Mouse (Mus musculus) liver, embryonic 13.5 days (tissue): ENCODE measurements around the gene Cda. TPM values are rescaled to one million over a fixed set of nuclear protein-coding genes. Genes with fewer than 3 reads are reported as not detected.

Experiments
- ATAC-seq: fragments of 200-750 bp; cut with Nextera tagmentation; 2 replicates; pipeline ENCODE4 v1.8.0; 2017; ENCODE audit warnings: low read depth, mild to moderate bottlenecking, moderate number of reproducible peaks, moderate library complexity
- DNase-seq: peaks from one replicate; pipeline ENCODE4 v3.0.0; 2022
- H3K27ac ChIP-seq: fragments of 300-500 bp; sonication (generic); 2 replicates; pipeline ENCODE4 v1.5.1; 2015; ENCODE audit warnings: moderate library complexity, mild to moderate bottlenecking, inconsistent platforms
- H3K27me3 ChIP-seq: fragments of 300-500 bp; sonication (generic); 2 replicates; pipeline ENCODE4 v1.6.1; 2015; ENCODE audit warnings: mild to moderate bottlenecking, inconsistent platforms
- H3K36me3 ChIP-seq: fragments of 300-500 bp; sonication (generic); 2 replicates; pipeline ENCODE4 v1.6.1; 2015; ENCODE audit warnings: mild to moderate bottlenecking, inconsistent platforms
- H3K4me1 ChIP-seq: fragments of 300-500 bp; sonication (generic); replicated peaks from 2 replicates; pipeline ENCODE4 v1.6.1; 2015; ENCODE audit warnings: inconsistent platforms
- H3K4me2 ChIP-seq: fragments of 300-500 bp; sonication (generic); 2 replicates; pipeline ENCODE4 v1.6.1; 2015; ENCODE audit warnings: inconsistent platforms, mild to moderate bottlenecking, moderate library complexity
- H3K4me3 ChIP-seq: fragments of 300-500 bp; sonication (generic); replicated peaks from 2 replicates; pipeline ENCODE4 v1.5.1; 2015; ENCODE audit warnings: mild to moderate bottlenecking, inconsistent platforms
- H3K9ac ChIP-seq: fragments of 300-500 bp; sonication (generic); 2 replicates; pipeline ENCODE4 v1.6.1; 2015; ENCODE audit warnings: mild to moderate bottlenecking, inconsistent platforms
- H3K9me3 ChIP-seq: fragments of 300-500 bp; sonication (generic); replicated peaks from 2 replicates; pipeline ENCODE4 v1.6.1; 2016; ENCODE audit warnings: inconsistent platforms
- WGBS: fragments of 180-500 bp; shearing (Covaris S2); methylation state at CpG from one replicate; pipeline ENCODE4 v1.1.7; 2015; ENCODE audit not compliant: insufficient replicate concordance; 5-methylcytosine and 5-hydroxymethylcytosine counted together
- polyA plus RNA-seq: library from polyadenylated mRNA; unstranded; fragments of >200 nt; fragmentation: Nextera tagmentation; extraction: Ambion mirVana; gene quantifications from 2 replicates; pipeline ENCODE4 v1.2.1, GENCODE M21; 2015

Gene Cda
- polyA plus RNA-seq, 1 experiment from 2014 or later, result 5.2 TPM

DNA sequence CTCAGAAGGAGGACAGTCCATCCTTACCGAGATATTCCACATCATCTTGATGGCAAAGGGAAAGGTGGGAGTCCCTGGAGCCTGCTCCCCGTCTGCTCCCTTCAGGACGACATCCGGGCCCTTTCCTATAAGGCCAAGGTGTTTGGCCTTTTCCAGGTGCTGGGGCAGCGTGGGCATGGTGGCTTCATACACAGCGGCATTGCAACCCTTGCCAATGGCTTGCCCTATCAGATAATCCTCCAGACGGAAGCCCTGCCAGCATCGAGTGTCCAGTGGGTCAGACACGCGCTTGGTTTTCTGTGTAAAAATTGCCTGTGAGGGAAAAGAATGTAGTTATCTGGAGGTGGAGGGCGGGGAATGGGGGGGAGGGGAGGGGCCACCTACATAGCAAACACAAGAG lies 47.1 kb downstream of the Cda start:
- Histone ChIP-seq H3K36me3 (peaks cover 23% of the 10 kb centered on the region), H3K9ac (no peak overlapping the region), H3K27me3 (no peaks in the 10 kb centered on the region), H3K9me3 (no peaks in the 10 kb centered on the region), H3K27ac (no peak overlapping the region), H3K4me1 (peaks cover 27% of the 10 kb centered on the region), H3K4me2 (no peak overlapping the region), H3K4me3 (no peak overlapping the region)
- ATAC-seq, result no peak
- 69% methylated on average over 11 of the region's 11 CpGs for WGBS
- no peak for DNase-seq

DNA sequence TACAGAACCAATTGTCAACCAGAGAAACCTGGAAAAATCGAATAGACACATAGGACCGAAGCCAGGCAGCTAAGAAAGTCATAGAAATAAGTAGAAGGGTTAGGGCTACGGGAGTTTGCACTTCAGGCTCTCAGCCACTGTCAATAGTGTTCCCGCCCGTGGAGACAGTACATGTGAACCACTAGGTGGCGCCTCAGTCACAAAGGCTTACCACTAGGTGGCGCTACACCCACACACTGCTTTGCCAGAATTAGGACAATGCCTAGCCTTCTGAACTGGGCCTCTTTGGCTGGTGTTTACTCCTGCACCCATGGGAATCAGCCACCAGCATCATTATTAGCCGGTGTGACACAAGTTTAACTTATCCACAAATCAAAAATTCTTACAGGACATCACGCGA lies 48.3 kb downstream of the Cda start:
- H3K4me3 ChIP-seq, result no peak overlapping the region
- no peak overlapping the region for H3K4me2 ChIP-seq
- H3K36me3 ChIP-seq, result peaks cover 35% of the 10 kb centered on the region
- no peak overlapping the region for H3K27ac ChIP-seq
- H3K27me3 ChIP-seq, result no peaks in the 10 kb centered on the region
- DNase-seq (peak; percentile 66), ATAC-seq (no peak; the same call in 1 of the 2 replicates)
- H3K4me1 ChIP-seq, result peaks cover 20% of the 10 kb centered on the region
- H3K9me3 ChIP-seq, result no peaks in the 10 kb centered on the region
- H3K9ac ChIP-seq, result no peak overlapping the region
- 26% methylated on average over 10 of the region's 10 CpGs for WGBS

DNA sequence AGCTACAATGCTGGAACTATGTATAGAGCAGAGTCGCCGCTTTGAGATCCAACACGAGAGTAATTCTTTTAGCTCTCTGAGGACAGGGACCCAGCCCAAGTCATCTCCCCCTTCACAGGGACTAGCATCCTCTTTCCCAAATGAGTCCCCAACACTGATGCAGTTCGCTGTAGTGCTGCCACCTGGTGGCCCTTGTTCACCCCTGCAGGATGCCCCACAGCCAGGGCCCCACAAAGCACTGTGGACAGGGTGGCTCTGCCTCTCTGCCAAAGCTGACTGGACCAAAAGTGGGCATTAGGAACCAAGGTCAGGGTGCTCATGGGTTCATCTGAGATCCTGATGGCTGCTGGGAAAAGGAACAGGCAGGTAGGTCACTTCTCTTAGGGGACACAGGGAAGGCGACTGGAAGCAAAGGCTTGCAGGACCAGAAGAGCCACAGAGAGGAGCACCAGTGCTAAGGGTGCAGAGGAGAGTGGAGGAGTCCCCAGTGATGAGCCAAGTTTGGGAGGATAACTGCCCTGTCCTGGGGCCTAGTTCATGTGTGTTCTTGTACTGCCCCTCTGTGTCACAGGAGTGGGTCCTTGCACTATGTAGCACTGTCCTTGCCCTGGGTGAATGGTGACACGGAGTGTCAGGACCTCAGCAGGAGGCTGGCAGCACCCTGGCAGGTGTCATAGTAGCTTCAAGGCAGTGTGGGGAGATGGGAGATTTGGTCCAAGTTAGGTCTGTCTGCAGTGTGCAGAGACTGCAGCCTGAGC lies 49.1 kb downstream of the Cda start:
- Histone ChIP-seq H3K36me3 (peaks cover 43% of the 10 kb centered on the region), H3K9me3 (no peaks in the 10 kb centered on the region), H3K4me3 (no peak overlapping the region), H3K27ac (no peak overlapping the region), H3K4me1 (peaks cover 12% of the 10 kb centered on the region), H3K27me3 (no peaks in the 10 kb centered on the region), H3K4me2 (no peak overlapping the region), H3K9ac (no peak overlapping the region)
- DNase-seq (peak; percentile 44), ATAC-seq (peak; percentile 42; the same call in 1 of the 2 replicates)
- WGBS, result 50% methylated on average over 6 of the region's 6 CpGs

DNA sequence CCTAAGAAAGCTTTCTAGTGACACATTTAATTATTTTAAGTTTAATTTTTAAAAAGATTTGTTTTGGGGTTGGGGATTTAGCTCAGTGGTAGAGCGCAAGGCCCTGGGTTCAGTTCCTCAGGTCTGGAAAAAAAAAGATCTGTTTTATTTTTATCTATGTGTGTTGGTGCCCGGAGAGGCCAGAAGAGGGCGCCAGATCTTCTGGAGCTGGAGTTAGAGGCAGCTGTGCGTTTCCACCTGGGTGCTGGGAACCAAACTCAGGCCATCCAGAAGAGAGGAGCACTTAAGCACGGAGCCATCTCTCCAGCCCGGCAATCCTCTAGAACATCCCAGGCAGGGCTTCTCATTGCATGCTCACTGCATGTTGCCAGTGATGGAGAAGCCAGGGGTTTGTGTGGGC lies 51.4 kb downstream of the Cda start:
- no peaks in the 10 kb centered on the region for H3K9me3 ChIP-seq
- WGBS, result 76% methylated on average over 6 of the region's 6 CpGs
- H3K27me3 ChIP-seq, result no peaks in the 10 kb centered on the region
- no peak overlapping the region for H3K27ac ChIP-seq
- no peak for DNase-seq
- no peak overlapping the region for H3K9ac ChIP-seq
- peaks cover 6% of the 10 kb centered on the region for H3K4me1 ChIP-seq
- H3K36me3 ChIP-seq, result peaks cover 66% of the 10 kb centered on the region
- no peak overlapping the region for H3K4me3 ChIP-seq
- ATAC-seq, result no peak
- H3K4me2 ChIP-seq, result no peak overlapping the region

DNA sequence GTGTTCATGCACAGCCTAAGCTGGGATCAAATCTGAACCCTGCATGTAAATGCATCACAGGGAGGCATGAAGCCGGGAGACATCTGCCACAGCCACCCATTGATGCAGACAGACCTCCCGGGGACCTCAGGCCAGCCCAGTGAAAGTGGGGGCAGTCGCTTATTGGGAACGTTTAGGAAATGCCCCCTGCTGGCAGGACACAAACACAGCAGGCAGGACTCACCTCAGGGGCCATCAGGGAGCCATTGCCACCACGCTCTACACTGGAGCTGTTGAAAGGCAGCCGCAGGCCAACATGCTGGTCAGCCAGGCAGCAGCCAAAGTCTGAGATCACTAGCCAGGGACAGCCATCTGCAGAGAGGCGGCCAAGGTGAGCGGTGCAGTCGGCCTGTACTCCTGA lies 52.0 kb downstream of the Cda start:
- Histone ChIP-seq H3K4me3 (no peak overlapping the region), H3K9me3 (no peaks in the 10 kb centered on the region), H3K36me3 (peaks cover 72% of the 10 kb centered on the region), H3K9ac (no peak overlapping the region), H3K27ac (no peak overlapping the region), H3K4me2 (no peak overlapping the region), H3K4me1 (peaks cover 4% of the 10 kb centered on the region), H3K27me3 (no peaks in the 10 kb centered on the region)
- no peak for ATAC-seq
- DNase-seq, result no peak
- 63% methylated on average over 9 of the region's 9 CpGs for WGBS

DNA sequence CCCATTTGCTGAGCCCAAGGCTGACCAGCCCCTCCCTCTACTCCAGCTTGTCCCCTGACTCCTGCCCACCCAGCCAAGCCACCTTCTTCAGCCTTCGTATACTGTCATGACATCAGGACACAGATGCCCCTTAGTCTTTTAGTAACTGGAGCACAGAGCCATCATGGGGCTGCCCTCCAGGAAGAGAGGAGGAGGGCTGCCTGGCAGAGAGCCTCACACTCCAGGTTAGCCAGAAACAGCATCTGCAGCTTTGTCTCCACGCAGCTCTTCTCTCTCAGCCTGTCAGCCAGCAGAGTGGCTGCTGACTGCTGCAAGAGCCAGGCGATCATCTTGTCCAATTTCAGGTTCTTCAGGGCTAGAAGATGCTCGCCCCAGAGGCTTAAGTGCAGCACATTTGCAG lies 54.0 kb downstream of the Cda start:
- Histone ChIP-seq H3K9ac (no peak overlapping the region), H3K9me3 (no peaks in the 10 kb centered on the region), H3K27me3 (no peaks in the 10 kb centered on the region), H3K4me2 (no peak overlapping the region), H3K36me3 (peaks cover 87% of the 10 kb centered on the region), H3K4me1 (no peaks in the 10 kb centered on the region), H3K27ac (no peak overlapping the region), H3K4me3 (no peak overlapping the region)
- ATAC-seq, result no peak
- 78% methylated on average over 4 of the region's 4 CpGs for WGBS
- DNase-seq, result no peak

DNA sequence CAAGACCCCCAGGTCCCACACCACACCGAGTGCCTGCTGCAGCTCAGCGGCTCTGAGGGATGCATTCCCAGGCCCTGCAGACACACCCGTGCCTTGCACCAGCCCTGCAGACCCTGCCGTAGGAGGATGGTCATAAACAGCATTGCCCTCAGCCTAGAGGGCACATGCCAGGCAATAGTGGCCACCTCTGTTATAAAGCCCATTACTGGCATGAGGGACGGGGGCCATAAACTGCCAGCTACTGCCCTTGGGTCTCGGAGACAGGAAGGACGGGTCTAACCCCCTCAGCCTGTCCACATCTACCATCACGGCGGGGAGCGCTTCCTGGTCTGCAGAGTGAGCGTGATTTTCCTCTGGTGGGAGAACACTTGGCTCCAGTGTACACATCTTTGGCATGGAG lies 54.8 kb downstream of the Cda start:
- peaks cover 95% of the 10 kb centered on the region for H3K36me3 ChIP-seq
- H3K27ac ChIP-seq, result no peak overlapping the region
- no peaks in the 10 kb centered on the region for H3K27me3 ChIP-seq
- DNase-seq, result no peak
- WGBS, result 86% methylated on average over 11 of the region's 11 CpGs
- H3K9me3 ChIP-seq, result no peaks in the 10 kb centered on the region
- no peaks in the 10 kb centered on the region for H3K4me1 ChIP-seq
- no peak overlapping the region for H3K4me3 ChIP-seq
- no peak overlapping the region for H3K9ac ChIP-seq
- ATAC-seq, result no peak
- H3K4me2 ChIP-seq, result no peak overlapping the region

DNA sequence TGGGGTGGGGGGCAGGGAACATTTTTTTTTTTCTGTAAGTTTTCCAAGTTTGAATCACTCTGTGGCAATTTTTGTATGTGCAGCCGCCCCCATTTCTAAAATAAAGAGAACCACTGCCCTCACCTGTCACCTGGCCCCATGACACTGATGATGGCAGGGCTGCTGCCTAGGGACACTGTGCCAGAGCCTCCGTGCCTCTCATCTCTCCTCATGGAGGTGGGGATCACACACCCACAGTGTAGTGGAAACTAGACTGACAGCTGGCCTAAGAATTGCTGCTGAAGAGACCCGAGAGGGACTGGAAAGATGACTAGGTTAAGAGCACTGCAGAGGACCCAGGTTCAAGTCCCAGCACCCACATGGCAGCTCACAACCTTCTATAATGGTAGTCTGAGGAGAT lies 55.7 kb downstream of the Cda start:
- Histone ChIP-seq H3K27ac (no peak overlapping the region), H3K27me3 (no peaks in the 10 kb centered on the region), H3K4me3 (no peak overlapping the region), H3K4me2 (no peak overlapping the region), H3K9me3 (no peaks in the 10 kb centered on the region), H3K36me3 (peaks cover 96% of the 10 kb centered on the region), H3K4me1 (peaks cover 6% of the 10 kb centered on the region; the same call in 1 of the 2 replicates), H3K9ac (no peak overlapping the region)
- DNase-seq (no peak), ATAC-seq (no peak)
- 81% methylated on average over 3 of the region's 3 CpGs for WGBS

DNA sequence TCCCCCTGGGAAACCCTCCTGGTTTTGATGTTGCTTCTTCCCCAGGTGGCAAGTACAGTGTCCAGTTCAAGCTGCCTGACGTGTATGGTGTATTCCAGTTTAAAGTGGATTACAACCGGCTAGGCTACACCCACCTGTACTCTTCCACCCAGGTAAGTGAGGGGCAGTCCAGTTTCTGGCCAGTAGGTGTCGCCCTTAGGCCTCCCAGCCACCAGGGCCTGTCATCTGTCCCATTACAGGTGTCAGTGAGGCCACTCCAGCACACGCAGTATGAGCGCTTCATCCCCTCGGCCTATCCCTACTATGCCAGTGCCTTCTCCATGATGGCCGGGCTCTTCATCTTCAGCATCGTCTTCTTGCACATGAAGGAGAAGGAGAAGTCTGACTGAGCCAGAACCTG lies 56.2 kb downstream of the Cda start:
- 62% methylated on average over 8 of the region's 8 CpGs for WGBS
- no peak overlapping the region for H3K4me2 ChIP-seq
- DNase-seq (peak; percentile 24), ATAC-seq (peak; percentile 49)
- H3K27ac ChIP-seq, result no peak overlapping the region
- no peaks in the 10 kb centered on the region for H3K27me3 ChIP-seq
- no peaks in the 10 kb centered on the region for H3K9me3 ChIP-seq
- no peak overlapping the region for H3K9ac ChIP-seq
- peaks cover 11% of the 10 kb centered on the region for H3K4me1 ChIP-seq
- H3K4me3 ChIP-seq, result no peak overlapping the region
- peaks cover 96% of the 10 kb centered on the region for H3K36me3 ChIP-seq

DNA sequence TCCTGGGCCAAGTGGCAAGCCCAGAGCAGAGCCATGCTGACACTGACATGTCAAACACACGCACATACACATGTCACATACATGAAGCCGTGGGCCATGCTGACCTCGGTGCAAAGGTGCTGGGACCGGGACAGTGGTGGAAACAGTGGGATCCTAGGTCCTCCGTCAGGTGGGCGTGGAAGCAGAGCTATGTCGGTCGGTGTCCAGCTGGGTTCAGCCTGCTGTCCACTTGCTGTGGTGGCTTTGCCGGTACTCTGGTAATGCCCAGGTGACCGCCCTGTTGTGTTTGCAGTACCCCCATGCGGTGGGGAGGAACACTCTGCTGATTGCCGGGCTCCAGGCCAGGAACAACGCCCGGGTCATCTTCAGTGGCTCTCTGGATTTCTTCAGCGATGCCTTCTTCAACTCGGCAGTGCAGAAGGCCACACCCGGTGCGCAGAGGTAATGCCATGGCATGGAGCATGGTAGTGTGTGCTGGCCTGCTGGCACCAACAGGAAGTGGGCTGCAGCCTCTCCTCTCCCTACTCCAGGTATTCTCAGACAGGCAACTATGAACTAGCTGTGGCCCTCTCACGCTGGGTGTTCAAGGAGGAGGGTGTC lies 57.4 kb downstream of the Cda start:
- Histone ChIP-seq H3K4me2 (no peak overlapping the region), H3K27me3 (no peaks in the 10 kb centered on the region), H3K4me3 (no peak overlapping the region), H3K27ac (no peak overlapping the region), H3K9me3 (no peaks in the 10 kb centered on the region), H3K4me1 (peaks cover 23% of the 10 kb centered on the region), H3K36me3 (peaks cover 88% of the 10 kb centered on the region), H3K9ac (no peak overlapping the region)
- WGBS, result 88% methylated on average over 19 of the region's 19 CpGs
- ATAC-seq, result no peak
- DNase-seq, result no peak

DNA sequence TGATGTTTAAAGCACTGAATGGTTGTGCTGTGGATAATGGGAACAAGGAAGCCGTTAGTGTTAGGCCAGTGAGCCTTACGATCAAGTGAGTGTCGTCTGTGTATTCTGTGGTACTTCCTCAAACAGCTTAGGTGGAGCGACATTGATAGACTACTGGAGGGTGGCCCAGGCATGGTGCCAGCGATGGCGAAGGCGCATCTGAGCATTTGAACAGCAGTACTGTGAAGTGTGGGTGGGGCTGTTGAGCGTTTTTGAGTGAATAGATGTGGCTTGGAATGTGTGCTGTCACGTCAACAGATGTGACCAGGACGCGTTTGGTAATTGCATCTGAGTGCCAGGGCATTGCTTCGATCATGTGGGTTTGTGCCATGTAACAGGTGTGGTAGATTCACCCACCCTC lies 60.1 kb downstream of the Cda start:
- peaks cover 40% of the 10 kb centered on the region for H3K4me1 ChIP-seq
- no peak overlapping the region for H3K4me2 ChIP-seq
- no peak overlapping the region for H3K4me3 ChIP-seq
- no peak for DNase-seq
- 83% methylated on average over 12 of the region's 12 CpGs for WGBS
- no peak overlapping the region for H3K27ac ChIP-seq
- ATAC-seq, result no peak
- no peaks in the 10 kb centered on the region for H3K27me3 ChIP-seq
- no peaks in the 10 kb centered on the region for H3K9me3 ChIP-seq
- no peak overlapping the region for H3K9ac ChIP-seq
- H3K36me3 ChIP-seq, result peaks cover 62% of the 10 kb centered on the region

DNA sequence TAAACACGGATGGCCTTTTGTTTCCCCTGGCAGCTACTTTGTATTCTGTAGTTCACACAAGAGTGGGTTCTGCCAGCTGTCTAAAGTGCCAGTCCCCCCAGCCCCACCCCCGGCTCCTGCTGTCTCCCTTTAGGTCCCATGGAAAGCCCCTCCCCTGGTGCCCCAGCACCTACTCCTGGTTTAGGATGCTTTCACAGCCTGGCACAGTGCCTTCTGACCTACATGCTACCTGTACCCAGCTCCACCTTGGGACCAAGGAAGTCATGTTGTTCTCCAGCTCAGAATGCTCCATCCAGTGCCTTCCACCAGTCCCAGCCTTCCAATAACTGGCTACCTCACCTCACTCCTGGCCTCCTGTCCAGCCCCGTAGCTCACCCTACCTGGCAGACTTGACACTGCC lies 60.8 kb downstream of the Cda start:
- no peak overlapping the region for H3K27ac ChIP-seq
- no peak overlapping the region; the same call in 1 of the 2 replicates for H3K9ac ChIP-seq
- H3K36me3 ChIP-seq, result peaks cover 54% of the 10 kb centered on the region
- H3K4me2 ChIP-seq, result no peak overlapping the region
- peaks cover 40% of the 10 kb centered on the region for H3K4me1 ChIP-seq
- ATAC-seq, result no peak
- DNase-seq, result no peak
- H3K27me3 ChIP-seq, result no peaks in the 10 kb centered on the region
- WGBS, result 76% methylated on average over 3 of the region's 3 CpGs
- no peak overlapping the region for H3K4me3 ChIP-seq
- no peaks in the 10 kb centered on the region for H3K9me3 ChIP-seq
